Mouse (Mus musculus) heart, postnatal 0 days (tissue): ENCODE measurements at regions not wholly inside any gene's neighbourhood (a gene's known extent, or its start where the extent isn't known, plus 50 kb on each side); places are given as distances from the start of the nearest gene placed in this dataset.

ENCODE experiments used
- CTCF ChIP-seq: IDR thresholded peaks from 2 replicates; pipeline ENCODE4 v1.5.1; 2016; ENCODE audit warnings: antibody characterized with exemption, control low read depth, low read depth
- EP300 ChIP-seq: IDR thresholded peaks from 2 replicates; pipeline ENCODE4 v1.6.1; 2016; ENCODE audit warnings: antibody characterized with exemption, low read depth

DNA sequence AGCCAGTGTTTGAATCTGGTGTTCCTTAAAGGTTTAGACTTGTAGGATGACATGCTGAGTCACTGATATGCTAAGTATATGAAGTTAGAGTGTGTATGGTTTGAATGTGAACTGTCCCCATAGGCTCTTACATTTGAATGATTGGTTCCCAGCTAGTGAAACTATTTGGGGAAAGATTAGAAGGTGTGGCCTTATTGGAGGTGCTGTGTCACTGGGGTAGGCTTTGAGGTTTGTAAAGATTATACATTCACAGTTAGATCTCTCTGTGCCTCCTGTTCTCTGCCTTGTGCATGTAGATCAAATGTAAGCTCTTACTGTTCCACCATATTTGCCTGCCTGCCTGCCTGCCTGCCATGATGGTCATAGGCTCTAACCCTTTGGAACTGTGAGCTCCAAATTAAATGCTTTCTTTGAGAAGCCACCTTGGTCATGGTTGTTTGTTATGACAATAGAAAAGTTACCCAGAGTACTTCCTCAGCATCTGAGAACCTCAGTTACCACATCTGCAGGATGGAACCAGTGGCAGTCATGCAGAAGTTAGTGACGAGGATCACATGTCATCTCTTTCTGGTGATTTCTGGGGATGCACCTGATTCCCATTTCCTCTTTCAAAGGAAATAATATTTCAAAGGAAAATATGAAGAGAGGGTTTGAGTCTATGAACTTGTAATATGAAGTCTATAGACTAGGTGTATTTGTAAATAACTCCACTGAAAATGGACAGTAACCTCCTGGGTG, 94.7 kb upstream of the Trib2 start:
- TF ChIP-seq CTCF (no peak), EP300 (no peak)
